Mouse (Mus musculus) lung, postnatal 25 days (tissue): Measurements from ENCODE around the gene Fstl1.

Source experiments
- DNase-seq: peaks from one replicate; pipeline ENCODE4 v3.0.0; 2022; ENCODE audit warnings: low spot score

Fstl1 gene

DNA sequence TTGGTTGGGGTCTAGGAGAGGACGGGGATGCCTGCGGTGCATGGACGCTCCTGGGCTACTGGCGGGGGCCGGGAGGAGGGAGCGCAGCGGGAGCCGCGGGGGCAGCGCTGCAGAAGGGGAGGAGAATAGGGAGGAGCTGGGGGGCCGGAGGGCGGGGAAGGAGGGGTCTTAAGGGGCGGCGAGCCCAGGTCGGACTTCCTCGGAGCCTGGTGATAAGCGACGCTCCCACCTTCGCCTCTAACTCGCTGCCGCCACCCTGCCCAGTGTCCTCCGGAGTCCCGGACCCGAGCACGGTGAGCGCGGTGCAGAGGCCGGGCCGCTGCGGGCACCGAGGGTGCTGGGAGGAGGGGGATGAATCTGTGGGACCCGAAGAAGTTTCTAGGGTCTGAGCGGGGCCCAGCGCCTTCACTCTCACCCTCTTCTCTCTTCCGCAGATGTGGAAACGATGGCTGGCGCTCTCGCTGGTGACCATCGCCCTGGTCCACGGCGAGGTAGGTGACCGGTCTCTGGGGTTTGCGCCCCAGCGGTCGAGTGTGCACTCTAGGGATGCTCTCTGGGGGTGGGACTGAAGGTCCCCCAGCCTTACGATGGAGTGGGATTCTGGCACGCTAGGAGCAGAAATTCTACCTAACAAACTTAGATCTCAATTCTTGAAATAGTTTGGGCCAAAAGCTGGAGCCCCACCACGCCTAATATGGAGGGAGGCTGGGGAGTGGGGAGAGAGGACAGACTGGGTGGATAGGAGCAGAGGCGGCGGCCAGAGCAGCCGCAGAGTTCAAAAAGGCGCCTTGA lies at the start of gene Fstl1:
Gene Fstl1 (plus strand): TSS at position 14 of the 792 bp plus-strand sequence.
- DNase-seq: peak; percentile 12

DNA sequence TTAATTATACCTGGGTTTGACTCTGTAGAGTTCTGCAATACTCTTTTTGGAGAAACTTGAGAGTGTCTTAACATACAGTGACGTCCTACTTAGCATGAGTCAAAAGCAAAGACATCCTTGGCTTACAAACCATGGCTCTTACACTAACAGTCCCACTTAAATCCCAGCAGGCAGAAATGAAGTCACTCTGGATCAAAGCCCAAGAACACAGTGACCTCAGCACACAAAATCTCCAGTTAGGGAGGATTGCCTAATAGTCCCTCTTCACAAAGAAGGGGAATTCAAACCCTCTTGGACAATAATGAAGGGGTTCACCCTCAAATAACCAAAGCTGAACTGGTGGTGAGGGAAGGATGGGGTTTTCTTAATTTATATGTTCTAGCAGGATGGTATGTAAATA lies 48.0 kb upstream of the Fstl1 start:
- DNase-seq: peak; percentile 63

DNA sequence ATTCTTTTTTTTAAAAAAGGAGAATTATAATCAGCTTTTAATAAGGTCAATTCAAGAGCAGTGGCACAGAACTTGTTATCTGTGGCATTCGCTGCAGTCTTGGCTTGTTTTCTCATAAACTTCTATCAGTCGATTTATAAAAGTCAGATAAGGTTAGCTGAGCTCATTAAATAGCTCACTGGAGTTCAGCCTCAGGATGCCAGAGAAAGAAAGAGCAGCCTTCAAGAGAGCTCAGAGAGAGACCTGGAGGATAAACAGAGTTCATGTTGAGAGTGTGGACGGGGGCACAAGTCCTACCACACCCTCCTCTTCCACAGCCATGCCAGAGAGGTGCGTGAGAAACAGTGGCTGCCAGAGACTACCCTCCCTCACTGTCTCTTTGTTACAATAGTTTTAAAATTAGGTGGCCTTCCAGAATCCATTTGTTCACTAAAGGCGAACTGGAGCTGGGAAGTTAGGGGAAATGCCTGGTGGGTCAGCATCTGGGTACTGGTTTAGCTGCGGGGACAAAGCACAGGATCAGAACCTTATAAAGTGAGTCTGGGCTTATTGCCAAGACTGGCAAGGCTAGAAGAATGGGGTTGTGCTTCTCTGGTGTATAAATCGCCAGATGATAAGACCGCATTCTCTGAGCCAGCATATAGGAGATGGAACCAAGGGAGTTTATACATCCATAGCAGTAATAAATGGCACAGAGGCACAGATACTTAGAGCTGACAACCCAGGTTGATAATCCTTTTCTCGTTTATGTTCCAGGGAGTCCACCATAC lies 47.1 kb upstream of the Fstl1 start:
- no peak for DNase-seq

DNA sequence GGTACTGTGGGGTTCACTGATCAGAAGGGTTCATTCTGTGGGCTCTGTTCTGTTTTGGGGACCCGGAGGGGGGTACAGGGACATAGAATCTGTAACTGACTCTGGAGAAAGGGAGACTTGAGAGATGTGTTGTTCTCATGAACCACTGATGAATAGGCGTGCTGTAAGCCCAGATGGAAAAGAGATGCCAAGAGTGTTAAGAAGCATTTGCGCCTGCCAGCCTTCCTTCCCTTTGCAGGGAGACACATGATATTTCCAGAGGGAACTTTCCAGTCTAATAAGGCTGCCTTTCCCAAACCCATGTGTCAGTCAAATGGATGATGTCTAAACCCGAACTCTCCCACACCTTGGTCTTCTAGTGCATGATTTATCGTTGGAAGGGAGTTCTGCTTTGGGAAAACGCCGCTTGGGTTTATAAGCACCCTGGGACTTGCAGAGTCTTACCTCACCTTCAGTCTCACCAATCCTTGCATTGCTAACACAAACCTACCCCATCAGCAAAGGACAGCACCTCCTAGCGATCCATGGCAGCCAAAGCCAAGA lies 46.3 kb upstream of the Fstl1 start:
- no peak for DNase-seq

DNA sequence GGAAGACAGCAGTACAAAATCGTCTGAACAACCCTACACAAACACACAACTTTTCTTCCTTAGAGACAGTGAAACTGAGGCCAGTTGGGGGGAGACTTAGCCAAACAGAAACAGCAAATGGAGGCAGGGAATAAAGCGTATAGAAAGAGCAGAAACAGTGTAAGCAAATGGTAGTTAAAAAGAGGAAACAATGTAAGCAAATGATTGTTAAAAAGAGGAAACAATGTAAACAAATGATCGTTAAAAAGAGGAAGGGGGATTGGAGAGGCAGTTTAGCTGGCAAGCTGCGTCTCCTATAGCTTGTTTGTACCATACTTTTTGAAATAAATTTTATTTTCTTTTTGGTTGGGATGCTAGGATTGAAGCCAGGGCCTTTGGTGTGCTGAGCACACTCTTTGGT lies 45.2 kb upstream of the Fstl1 start:
- DNase-seq: no peak

DNA sequence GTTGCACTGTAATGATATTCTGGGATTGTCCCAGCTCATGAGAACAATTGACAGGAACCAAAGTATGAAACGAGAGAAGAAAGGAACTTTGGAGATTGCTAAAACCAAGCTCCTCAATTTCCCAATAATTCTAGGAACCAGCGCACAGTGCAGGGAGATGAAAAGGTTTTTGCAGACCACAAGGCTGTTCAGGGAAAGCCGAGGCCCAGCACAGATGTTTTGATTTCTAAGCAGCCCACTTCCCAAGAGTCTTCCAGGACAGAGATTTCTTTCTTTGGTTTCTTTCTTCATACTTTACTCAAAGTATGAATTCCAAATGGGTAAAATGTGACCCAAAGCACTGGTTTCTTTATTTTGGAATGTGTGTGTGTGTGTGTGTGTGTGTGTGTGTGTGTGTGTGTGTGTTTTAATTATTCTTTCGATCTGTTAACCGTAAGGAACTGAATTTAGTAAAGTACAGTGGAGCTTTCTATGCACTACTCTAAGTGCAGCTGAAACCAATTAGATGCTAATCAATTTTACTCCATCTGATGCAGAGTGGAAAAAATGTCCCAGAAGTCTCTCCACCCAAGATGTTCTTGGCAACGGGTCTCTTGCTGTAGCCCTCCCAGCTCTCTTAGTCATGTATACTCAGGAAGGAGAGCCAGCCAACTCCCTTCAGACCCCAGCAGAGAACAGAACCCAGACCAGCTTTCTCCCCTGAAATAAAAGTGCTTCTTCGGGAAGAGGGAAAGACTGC lies 44.5 kb upstream of the Fstl1 start:
- no peak for DNase-seq

DNA sequence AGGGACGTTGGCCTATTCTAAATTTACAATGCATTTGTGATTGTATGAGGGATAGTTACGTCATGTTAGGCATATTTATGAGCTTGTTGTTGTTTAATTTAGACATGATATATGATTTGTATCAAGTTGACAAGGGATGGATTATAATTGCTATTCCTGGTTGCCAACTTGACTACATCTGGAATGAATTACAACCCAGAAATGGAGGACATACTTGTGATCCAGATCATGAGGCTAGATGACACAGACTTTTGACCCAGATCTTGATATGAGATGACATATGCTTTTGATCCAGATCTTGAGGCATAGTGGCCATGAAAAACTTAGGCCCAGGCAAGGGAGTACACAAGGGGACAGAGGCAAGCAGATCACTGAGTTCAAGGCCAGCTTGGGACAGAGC lies 36.6 kb upstream of the Fstl1 start:
- no peak for DNase-seq

DNA sequence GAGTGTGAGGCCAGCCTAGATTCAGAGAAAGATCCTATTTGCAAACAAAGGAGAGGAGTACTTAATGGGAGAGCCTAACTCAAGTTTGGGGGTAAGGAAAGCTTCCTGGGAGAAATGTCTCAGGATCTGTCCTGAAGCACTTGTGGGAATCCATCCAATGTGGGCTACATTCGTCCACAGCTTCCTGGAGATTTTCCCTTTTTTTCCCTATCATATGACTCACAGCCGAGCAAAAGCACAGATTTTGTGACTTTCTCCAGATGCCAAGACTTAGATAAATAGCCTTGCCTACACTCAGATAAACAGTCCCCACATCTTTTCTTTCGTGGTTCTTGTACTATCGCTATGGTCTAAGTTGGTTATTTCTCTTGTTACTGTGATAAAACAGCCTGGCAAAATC lies 34.4 kb upstream of the Fstl1 start:
- no peak for DNase-seq

DNA sequence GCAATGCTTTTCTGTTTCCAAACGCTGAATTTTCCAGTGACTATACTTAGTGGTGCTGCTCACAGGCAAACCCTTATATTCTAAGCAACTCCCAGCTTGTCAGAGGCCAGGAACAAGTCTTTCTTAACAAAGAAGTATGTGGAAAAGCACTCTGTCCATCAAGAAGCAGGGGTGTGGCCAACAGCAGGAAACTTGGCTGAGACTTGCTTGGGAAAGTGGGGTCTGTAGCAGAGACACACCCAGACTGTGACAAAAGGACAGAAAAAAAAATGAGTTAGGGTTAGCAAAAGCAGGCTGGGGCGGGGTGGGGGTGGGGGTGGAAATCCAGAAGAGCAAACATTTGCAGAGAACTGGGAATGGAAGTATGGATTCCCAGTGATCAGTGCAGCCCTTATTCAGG lies 23.8 kb upstream of the Fstl1 start:
- DNase-seq: peak; percentile 51

DNA sequence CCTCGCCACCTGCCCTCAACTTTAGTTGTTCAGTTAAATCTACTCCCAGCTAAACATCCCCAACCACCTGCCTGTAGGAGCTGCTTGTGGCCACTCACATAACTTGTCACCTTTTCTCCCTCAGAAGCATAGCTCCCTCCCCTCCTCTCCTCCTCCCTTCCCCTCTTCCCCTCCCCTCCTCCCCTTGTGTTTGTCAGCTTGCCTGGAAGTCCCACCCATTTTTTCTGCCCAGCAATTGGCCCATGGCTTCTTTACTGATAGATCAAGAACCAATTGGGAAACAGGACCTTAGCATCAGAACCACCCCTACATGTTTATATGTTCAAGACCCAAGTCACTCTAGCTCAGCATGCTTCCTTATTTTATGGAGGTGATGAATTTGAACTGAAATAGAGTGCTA lies 22.9 kb upstream of the Fstl1 start:
- DNase-seq: no peak

DNA sequence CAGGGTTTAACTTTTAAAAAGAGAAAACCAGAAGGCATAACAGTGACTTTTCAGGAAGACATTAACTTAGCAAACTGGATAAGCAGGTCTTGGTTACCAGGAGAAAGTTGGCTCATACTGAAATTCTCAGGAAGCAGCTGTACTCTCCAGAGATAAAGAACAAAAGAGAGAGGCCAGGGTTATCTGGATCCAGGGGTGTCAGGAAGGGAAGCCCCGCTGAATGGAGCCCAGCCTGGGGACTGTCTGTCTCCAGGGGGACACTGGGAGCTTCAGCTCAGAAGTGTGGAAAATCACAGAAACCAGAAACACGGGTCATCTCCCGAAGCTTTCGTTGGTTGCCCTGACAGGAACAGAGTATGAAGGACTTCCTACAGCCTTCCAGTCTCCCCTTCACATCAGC lies 22.2 kb upstream of the Fstl1 start:
- no peak for DNase-seq

DNA sequence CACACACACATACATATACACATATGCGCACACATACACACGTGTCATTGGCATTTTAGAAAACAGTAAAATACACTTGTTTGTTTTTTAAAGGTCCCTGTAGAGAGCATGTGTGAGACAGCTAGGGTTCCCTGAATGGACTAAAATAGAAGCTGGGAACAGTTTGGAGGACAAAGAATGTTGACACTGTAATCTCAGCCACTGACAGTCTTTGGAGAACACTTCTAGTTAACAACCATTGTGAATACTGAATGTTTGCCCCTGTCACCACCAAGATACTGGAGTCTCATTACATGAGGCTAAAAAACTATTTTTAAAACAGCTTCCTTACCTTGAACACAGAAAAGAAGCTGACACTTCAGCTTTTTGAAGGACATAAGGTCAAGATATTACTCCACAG lies 19.4 kb upstream of the Fstl1 start:
- no peak for DNase-seq

DNA sequence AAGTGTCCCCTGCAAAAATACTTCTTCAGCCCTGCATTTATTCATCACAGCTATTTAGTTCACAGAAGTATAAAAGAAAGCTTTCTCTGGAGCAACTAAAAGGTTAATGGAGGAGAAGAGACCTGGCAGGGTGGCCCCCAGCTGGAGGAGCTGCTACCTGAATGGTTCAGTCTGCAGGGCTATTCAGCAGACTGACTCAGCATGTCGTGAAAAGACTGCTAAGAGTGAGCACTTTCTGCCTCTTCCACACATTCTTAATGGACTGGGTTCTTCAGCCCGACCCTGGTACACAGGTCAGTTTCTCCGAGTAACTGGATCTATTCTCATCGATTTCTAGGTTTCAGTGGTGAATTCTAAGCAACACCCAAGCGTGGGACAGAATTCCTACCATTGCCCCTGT lies 12.9 kb upstream of the Fstl1 start:
- DNase-seq: no peak

DNA sequence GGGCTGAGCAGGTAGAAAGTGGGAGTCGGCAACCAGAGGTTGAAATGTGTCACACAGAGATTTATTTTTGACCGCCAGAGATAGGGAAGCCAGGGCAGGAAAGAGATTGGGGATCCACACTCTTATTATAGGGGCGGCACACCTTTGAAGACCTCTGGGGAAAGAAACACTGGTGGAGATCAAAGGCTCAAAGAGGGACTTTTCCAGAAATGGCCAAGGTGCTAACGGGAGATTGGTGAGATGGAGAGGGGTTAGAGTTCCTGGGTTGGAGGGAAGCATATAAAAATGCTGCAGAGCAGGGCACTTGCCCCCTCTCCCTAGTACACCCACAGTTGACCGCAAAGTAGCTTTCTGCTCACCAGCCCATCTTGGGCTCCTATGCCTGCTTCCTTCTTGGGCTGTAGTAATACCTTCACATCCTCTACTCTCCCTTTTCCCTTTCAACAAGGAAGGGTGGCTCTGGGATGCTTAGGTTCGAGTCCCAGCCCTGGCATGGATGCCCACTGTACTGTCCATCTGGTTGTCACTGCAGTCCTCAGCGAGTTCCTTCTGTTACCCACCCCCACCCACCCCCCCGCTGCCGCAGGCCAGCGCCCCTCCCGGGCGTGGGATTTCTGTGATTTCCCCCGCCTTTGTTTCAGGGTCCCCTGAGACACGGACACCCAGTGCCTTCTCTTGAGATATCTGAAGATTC lies 360 bp upstream of the Fstl1 start:
- DNase-seq: no peak

DNA sequence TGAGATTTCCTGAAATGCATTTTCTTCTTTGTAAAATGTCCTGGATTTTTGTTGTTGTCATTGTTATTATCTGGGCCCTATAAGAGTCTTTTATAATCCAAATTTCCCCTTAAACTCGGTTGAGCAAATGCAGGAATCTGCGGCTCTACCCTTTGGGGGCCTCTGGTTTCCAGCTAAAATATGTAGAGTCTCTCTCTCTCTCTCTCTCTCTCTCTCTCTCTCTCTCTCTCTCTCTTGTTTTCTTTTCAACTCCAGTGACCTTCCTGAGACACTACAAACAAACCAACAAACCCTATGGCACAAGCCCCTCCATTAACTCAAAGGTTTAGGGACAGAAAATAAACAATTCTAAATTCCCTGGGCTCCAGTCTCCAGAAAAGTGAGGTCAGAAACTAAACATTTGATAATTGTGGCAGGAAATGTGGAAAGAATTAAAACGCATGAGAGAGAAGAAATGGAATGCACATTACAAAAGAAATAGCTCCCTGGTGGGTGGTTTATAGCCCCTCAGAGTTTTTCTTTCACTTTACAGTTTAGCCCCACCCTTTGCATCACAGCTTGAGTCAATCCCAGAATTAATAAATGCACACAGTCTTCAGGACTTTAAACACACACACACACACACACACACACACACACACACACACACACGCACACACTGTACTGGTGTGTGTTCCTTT lies 1.3 kb downstream of the Fstl1 start:
- no peak for DNase-seq

DNA sequence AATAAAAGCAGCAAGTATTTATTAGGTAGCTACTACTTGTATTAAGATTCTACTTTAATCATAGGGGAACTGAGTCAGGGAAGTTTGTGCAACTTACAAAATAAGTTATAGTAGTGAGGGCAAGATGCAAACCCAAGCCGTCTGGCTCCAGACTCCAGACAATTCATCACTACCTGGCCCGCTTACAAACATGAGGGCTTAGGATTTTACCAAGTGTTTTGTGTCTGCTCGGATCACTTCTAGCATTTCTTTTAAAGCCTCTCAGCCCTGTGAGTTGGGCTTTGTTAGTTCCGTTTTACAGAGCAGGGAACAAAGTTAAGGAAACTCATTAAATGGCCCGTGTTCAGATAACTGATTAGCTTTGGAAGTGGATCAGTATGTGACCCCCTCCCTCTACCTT lies 1.9 kb downstream of the Fstl1 start:
- DNase-seq: no peak

DNA sequence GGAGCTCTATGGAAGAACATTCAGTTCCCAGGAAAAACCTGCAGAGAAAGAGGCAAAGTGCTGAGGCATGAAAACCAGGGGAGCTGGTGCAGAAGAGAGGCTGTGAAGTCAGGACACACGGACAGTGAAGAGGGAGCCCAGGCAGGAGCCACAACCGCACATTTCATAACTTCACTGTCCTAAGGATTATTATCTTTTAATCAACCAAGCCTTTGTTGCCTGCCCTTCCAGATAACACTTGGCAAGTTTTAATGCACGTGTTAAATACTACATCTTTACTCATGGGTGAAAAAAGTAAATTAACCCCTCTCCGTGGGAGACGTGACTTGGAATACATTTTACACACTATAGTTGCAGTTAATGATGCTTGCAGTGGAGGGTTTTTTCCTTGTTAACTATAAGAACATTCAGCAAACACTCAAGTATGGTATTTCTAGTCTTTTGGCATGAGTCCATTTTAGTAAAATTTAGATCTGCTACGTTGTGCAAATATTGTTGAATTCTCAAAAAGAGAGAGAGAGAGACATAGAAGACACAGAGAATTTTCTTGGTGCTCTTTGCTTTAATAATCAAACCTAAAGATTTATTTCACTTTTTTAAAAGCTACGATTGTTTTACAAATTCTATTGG lies 3.1 kb downstream of the Fstl1 start:
- no peak for DNase-seq

DNA sequence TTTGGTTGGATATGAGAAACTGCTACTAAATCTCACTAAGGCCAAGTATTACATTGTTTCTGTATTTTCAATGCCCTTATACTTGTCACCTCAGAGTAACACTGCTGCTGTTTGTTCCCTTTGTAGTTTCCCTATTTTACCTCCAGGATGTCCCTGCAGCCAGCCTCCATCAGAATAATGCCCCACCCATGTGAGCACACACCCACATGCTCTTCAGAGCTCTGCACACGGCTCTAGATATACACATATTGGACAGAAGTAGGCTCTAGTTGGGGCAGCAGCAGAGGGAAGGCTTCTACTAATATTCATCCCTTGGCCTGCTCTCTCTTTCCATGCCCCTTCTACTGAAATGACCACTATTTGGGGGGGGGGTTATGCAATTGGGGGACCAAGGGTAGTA lies 3.7 kb downstream of the Fstl1 start:
- no peak for DNase-seq

DNA sequence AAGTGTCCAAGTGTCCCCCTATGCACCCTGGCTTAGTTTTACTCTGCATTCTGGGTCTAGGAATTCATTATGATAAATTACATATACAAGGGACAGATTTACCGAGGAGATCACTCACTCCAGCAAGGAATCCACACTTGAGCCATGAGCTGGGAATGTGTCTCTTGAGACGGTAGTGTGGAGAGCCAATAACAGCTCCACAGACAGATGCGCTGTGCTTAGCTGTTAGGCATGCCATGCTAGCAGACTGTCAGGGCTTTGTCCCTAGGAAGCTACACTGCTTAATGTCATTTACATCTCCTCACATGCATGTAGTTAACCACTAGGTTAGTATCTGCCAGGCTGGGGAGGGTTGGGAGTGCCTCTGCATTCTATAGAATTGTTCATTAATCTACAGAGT lies 4.2 kb downstream of the Fstl1 start:
- no peak for DNase-seq

DNA sequence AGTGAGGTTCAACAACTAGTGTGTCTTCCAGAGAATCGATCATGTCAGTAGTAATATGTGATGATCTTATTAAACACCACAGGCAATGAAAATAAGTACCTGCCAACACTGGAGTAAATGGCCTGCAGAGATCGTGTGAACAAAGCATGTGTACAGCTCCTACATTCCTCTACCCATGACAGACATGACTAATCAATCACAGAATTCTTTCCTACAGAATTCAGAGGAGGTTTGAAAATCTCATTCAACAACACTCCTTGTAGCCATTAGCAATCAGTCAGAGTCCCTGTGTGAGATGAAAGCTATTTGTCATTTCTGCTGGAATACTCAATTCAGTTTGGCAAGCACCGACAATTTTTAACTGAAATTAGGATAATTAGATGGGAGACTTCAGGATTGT lies 7.9 kb downstream of the Fstl1 start:
- DNase-seq: no peak
